Mouse (Mus musculus): ENCODE measurements around the gene Sfswap.
"Not testable (repeated sequence)": the region's sequence is repeated elsewhere in the genome, so short reads cannot be mapped to it uniquely, and the experiment has no call there.

The Sfswap gene

GRCm38 (mm10) chr5:129500722-129501634, at the start of gene Sfswap:
Sfswap (plus strand) TSS chr5:129501221.
- peak; percentile 91 for DNase-seq (ENCODE audit: inconsistent ontology term)

- peak; percentile 45 for DNase-seq (ENCODE audit: inconsistent ontology term)
Measured at GRCm38 (mm10) chr5:129452561-129452960, 48.5 kb upstream of the Sfswap start.

DNA sequence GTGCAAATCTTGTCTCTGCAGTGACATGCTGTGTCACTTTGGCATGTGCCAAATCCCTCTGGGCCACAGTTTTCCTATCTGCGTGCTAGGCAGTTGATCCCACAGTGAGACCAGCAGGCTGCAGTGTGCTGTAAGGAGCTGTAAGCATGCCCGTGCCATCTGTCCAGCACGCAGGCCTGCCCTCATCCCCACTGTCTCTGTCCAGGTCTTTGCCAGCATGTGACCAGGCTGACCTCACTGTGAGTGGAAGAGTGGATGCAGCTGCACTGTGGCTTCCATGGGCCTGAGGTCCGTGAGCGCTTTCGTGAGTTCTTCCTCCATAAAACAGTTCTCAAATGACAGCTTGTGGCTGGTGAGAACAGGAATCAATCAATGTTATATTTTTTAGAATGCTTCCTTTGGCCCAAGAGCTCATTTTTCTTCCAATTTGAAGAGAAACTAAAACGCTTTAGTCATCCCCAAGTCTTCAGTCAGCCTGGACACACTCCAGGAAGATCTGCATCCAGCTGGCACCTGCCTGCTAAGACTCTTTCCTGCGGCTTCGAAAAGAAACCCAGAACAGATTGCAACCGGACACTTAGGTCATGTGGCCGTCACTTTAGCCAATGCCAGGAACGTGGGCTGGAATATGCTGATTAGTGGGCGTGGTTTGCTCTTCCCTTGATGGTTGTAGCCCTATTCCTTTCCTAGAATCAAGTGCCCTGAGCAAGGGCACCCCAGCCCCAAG, 46.1 kb upstream of the Sfswap start:
- DNase-seq (ENCODE audit: inconsistent ontology term), result peak; percentile 89

- DNase-seq (ENCODE audit: inconsistent ontology term), result no peak
Measured at GRCm38 (mm10) chr5:129455529-129455896, 45.5 kb upstream of the Sfswap start.

DNA sequence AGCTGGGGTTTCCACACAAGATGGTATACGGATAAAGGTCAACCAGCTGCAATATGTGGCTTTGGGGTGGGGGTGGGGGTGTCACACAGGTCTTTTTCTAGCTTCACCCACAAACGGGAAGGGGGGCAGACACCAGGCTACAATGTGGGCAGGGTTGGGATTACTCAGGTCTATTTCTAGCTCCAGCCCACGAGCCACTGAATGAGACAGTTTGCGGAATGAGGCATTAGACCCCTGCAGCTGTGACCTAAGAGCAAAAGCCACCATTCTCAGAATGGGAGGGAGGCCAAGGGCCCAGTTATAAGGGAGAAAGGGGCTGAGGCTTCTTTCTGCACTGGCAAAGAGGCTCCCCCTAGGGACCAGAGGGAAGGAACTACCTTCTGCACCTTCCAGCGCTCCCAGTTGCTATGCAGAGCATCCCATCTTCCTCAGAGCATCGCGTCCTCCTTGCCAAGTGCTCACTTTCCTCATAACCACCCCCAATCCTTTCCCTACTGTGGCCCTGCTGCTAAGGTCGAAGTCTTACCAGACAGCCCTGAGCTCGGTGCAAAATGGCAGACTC, 44.4 kb upstream of the Sfswap start:
- DNase-seq (ENCODE audit: inconsistent ontology term), result no peak

GRCm38 (mm10) chr5:129458109-129458508, 42.9 kb upstream of the Sfswap start:
- no peak for DNase-seq (ENCODE audit: inconsistent ontology term)

DNA sequence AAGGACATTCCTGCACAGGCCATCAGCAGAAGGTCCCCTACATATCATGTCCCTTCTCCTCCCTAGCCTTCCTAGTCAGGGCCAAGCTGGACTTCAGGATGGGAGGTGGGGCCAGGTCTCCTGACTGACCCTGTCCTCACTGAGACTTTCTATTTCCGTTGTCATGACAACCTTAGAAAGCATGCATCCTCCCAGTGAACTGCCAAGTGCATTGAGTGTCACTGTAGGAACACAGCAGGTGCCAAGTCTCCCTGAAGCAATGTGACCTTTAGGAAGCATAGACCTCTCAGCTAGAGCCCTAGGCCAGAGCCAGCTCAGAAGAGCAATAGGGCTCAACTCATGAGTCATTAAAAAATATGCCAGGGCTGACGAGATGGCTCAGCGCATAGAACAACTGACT, 42.5 kb upstream of the Sfswap start:
- DNase-seq (ENCODE audit: inconsistent ontology term), result peak; percentile 71

DNA sequence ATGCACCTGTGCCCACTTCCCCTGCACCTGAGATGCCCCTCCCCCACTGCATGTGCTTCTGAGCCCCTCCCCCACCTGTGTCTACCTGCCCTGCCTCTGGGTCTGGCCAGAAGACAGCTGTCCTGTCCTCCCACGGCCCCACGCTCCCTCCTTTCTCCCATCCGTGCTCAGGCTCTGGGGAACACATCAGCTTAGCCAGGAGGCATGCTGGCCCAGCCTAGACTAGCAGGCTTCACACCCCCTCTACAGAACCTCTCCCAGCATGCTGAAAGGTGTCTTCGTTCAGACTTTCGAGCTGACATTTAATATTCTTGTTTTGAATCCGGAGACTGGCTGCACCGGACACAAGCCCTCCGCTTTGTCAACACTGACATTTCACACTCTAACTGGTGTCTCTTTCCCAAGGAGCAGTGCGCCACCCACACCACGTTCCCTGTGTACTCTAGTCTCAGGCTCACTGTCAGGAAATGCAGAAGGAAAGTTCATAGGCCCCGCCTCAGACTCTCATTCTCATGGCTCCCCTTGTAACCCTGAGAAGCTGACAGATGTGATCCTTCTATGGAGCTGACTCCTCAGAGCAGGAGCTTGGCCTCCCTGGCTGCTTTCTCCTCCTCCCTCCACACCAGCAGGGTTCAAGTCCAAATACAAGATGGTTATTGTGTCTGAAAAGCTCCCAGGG, 40.1 kb upstream of the Sfswap start:
- DNase-seq (ENCODE audit: inconsistent ontology term), result no peak

DNA sequence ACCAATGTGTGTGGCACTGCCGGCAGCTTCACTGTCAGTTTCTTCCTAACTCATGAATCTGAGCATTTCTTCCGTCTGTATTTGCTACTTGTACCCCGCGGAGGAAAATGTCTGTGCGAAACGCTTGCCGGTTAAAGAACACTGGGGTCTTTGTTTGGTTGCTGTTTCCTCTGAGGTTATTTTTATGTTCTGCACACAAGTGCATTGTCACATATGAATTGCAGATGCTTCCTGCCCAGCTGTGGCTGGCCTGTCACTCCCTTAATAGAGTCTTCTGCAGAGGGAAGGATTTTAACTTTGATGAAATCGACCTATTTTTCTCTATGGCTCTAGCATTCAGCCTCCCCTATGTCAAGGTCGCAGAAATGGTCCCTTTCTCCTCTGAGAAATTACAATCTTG, 37.4 kb upstream of the Sfswap start:
- DNase-seq (ENCODE audit: inconsistent ontology term), result not testable (repeated sequence)

- no peak for DNase-seq (ENCODE audit: inconsistent ontology term)
Measured at GRCm38 (mm10) chr5:129465788-129466187, 35.2 kb upstream of the Sfswap start.

GRCm38 (mm10) chr5:129475532-129476045, 25.4 kb upstream of the Sfswap start:
- no peak for DNase-seq (ENCODE audit: inconsistent ontology term)

DNA sequence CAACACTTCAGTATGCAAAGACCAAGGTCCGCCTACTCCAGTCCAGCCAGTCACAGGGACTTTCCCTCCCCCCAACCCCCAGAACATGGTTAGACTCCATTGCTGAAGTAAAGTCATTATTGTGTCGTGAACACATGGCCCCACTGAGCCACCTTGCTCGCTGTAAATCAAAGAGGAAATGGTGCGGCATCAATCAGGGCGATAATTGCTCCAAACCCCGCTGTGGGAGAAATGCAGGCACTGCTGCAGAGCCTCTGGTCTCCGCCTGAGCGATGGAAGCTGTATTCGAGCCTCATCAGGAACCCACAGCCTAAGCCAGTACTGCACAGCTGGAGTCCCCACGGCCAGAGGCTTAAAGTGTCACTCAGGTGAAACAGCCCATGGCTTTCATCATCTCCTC, 11.1 kb upstream of the Sfswap start:
- DNase-seq (ENCODE audit: inconsistent ontology term), result peak; percentile 5

DNA sequence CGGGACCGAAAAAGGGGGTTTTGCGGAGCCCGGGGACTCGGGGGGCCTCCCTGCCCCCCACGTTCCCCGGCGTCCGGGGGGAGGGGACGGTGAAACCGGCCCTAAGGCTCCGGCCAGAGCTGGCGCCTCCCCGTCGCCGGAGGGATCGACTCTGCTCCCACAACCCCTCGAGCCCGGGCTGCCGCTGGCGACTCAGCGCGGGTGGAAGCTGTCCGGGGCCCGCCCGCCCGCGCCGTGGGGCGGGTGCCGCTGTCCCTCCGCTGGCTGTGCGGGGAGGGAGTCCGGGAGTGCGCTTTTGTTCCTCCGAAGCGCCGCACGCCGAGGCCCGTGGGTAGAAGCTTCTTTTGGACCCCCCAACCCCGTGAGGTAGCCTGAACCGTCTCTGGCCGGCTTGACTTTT, 650 bp downstream of the Sfswap start:
- peak; percentile 37 for DNase-seq (ENCODE audit: inconsistent ontology term)

DNA sequence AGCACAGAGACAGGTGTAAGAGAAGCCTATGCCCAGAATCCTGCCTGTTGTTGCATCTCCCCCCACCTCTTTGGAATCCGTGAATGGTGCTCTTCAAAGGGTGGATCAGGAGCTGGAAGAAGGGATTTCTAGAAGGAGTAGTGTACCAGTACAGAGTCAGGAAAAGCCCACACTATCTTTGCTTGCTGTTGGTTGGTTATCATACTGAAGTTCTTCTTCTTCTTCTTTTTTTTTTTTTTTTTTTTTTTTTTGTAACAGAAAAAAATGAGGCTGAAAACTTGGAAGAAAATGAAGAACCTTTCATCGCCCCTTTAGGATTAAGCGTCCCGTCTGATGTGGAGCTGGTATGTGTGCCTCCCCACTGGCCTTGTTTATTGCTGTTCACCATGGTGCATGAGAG, 5.9 kb downstream of the Sfswap start:
- no peak for DNase-seq (ENCODE audit: inconsistent ontology term)

DNA sequence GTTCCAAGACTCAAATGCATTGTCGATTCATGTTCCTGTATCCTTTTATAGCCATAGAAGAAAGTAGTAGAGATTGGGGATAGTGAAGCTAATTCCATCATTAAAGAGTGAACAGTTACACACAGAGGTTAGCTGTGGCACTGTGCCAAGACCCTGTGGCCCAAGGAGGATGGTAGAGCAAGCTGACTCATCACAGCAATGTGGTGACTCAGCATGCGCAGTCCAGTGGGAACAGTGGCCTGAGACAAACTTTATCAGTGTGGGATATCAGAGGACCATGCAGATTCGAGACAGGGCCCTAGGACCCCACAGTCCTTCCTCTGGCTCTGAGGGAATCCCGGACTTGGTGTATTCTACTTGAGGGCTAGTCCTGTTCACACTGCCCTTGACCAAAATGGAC, 17.2 kb downstream of the Sfswap start:
- peak; percentile 87 for DNase-seq (ENCODE audit: inconsistent ontology term)

GRCm38 (mm10) chr5:129518786-129519185, 17.8 kb downstream of the Sfswap start:
- DNase-seq (ENCODE audit: inconsistent ontology term), result peak; percentile 62

GRCm38 (mm10) chr5:129519591-129519990, 18.6 kb downstream of the Sfswap start:
- DNase-seq (ENCODE audit: inconsistent ontology term), result no peak

DNA sequence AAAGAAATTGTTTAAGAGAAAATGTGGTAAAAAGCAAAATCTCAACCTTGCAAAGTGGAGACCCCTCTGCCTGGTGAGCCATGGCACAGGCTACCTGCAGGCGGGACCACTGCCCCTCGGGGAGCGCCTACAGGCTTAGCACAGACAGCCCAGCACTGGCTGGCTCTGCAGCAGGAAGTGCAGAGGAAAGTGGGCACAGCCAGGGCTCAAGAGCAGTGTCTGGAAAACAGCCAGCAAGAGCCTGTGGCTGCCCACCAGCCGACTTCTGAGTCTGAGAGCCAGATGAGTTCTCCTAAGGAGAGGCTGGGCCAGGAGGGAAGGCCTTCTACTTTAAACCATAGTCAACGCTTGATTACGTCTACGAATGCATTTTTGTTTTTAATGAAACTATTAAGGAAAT, 20.5 kb downstream of the Sfswap start:
- DNase-seq (ENCODE audit: inconsistent ontology term), result no peak

DNA sequence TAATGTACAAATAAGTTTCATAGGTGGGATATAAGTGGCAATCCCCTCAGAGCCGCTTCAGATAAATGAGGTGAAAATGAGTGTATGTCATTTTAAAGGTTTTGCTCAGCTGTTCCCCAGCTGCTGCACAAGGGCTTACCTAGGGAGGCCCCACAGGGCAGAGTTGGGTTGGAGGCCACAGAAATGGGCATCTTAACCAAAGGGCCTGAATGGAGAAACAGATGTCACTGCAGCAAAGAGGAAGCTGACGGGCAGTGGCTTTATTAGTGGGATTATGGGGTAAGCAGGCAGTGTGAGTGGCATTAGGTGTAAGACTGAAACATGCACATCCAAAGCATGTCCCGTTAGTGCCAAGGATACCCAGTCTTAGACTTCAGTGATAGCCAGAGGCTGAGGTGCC, 20.9 kb downstream of the Sfswap start:
- no peak for DNase-seq (ENCODE audit: inconsistent ontology term)

- no peak for DNase-seq (ENCODE audit: inconsistent ontology term)
Measured at GRCm38 (mm10) chr5:129523166-129523565, 22.1 kb downstream of the Sfswap start.

GRCm38 (mm10) chr5:129524751-129525150, 23.7 kb downstream of the Sfswap start:
- peak; percentile 55 for DNase-seq (ENCODE audit: inconsistent ontology term)

DNA sequence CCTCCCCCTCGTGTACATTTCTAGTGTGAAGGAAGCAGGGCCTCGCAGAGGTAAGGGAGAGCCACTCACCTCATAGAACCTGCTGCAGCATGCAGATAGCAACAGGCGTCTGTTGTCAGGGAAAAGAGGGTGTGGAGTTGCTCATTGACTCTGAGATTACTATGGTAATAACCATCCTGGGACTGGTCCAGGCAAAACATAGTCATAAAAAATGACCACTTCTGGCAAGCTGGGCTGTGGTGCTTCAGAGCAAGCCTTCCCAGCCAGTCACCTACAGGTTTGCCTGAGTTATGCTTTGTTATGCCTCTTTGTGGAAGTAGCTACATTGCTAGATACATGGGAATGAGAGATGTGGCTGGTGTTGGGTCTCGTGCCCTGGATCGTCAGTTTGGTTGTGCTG, 26.1 kb downstream of the Sfswap start:
- DNase-seq (ENCODE audit: inconsistent ontology term), result no peak
